Mouse (Mus musculus) bone marrow, adult 2 months (tissue): Measurements from ENCODE around the gene Sipa1l1.

Experiments
- CTCF ChIP-seq: fragments of 200-500 bp; IDR thresholded peaks from 2 replicates; pipeline ENCODE4 v1.5.1; 2011; ENCODE audit warnings: low read length, control low read depth; ENCODE audit not compliant: control insufficient read depth, insufficient read depth
- POLR2A ChIP-seq: fragments of 200-500 bp; IDR thresholded peaks from 2 replicates; pipeline ENCODE4 v1.6.1; 2011; ENCODE audit warnings: low read depth, mild to moderate bottlenecking, control low read depth, low read length, borderline replicate concordance; ENCODE audit not compliant: control insufficient read depth

- TF ChIP-seq CTCF: no peak
- TF ChIP-seq POLR2A: no peak
These were observed 215.6 kb downstream of the Sipa1l1 start for GRCm38 (mm10) chr12:82384719-82385118.
